Mouse (Mus musculus) heart, embryonic 15.5 days (tissue): ENCODE results near the gene Gadd45a. TPM values are rescaled to one million over a fixed set of nuclear protein-coding genes. Genes with fewer than 3 reads are reported as not detected.

ENCODE experiments used
- ATAC-seq: fragments of 200-750 bp; cut with Nextera tagmentation; replicated peaks from 2 replicates; pipeline ENCODE4 v1.8.0; 2017; ENCODE audit warnings: low read depth, moderate TSS enrichment; ENCODE audit not compliant: insufficient number of reproducible peaks, insufficient read depth, low FRiP score
- H3K27ac ChIP-seq: fragments of 300-500 bp; sonication (generic); 2 replicates; pipeline ENCODE4 v1.5.1; 2015; ENCODE audit warnings: mild to moderate bottlenecking, inconsistent platforms
- H3K27me3 ChIP-seq: fragments of 300-500 bp; sonication (generic); 2 replicates; pipeline ENCODE4 v1.6.1; 2015; ENCODE audit warnings: inconsistent platforms
- H3K36me3 ChIP-seq: fragments of 300-500 bp; sonication (generic); 2 replicates; pipeline ENCODE4 v1.6.1; 2015; ENCODE audit warnings: mild to moderate bottlenecking, inconsistent platforms
- H3K4me1 ChIP-seq: fragments of 300-500 bp; sonication (generic); replicated peaks from 2 replicates; pipeline ENCODE4 v1.6.1; 2015; ENCODE audit warnings: inconsistent platforms
- H3K4me2 ChIP-seq: fragments of 300-500 bp; sonication (generic); 2 replicates; pipeline ENCODE4 v1.6.1; 2015; ENCODE audit warnings: inconsistent platforms, mild to moderate bottlenecking, moderate library complexity
- H3K4me3 ChIP-seq: fragments of 300-500 bp; sonication (generic); 2 replicates; pipeline ENCODE4 v1.5.1; 2015; ENCODE audit warnings: mild to moderate bottlenecking, inconsistent platforms
- H3K9ac ChIP-seq: fragments of 300-500 bp; sonication (generic); 2 replicates; pipeline ENCODE4 v1.6.1; 2015; ENCODE audit warnings: mild to moderate bottlenecking, inconsistent platforms
- H3K9me3 ChIP-seq: fragments of 300-500 bp; sonication (generic); replicated peaks from 2 replicates; pipeline ENCODE4 v1.6.1; 2016; ENCODE audit warnings: inconsistent platforms
- WGBS: fragments of 180-500 bp; shearing (Covaris S2); methylation state at CpG from one replicate; pipeline ENCODE4 v1.1.7; 2015; ENCODE audit warnings: mixed read lengths; 5-methylcytosine and 5-hydroxymethylcytosine counted together
- polyA plus RNA-seq: library from polyadenylated mRNA; unstranded; fragments of >200 nt; fragmentation: Nextera tagmentation; extraction: Ambion mirVana; gene quantifications from 2 replicates; pipeline ENCODE4 v1.2.1, GENCODE M21; 2015

Gene Gadd45a
- polyA plus RNA-seq, 1 experiment from 2014 or later = 5.5 TPM

DNA sequence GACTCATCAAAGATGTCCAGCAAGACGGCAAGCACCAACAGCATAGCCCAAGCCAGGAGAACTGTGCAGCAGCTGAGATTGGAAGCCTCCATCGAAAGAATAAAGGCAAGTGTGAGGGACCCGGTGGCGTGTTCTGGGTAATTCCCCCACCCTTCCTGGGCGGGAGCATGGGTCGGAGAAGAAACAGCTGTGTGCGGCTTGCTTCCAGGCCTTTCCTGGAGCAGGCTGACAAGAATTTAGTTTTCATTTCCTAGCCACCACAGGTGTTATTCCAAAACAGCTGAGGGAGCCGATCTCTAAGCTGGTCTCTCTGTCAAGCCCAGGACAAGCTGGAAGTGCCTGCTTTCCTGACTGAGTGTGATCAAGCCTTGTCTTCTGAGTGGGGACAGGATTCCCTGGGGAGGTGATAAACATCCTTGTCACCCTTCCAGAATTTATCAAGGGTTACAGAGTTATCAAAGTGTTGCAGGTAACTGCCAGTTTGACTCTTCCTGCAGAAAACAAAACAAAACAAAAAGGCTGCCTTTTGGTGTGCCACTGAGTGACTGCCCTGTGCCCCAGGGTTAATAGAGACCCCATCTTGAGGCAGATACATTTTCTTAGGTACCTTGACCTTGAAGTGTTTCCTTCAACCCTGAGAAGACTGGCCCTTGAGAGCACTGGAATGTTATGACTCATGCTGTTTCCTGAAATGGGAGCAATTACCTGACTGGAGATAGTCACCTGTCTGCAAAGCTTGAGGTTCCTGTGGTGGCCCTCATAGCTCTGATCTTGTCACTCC, 21.3 kb downstream of the Gadd45a start:
- 49% methylated on average over 8 of the region's 8 CpGs for WGBS
- Histone ChIP-seq H3K4me1 (peaks cover 8% of the 10 kb centered on the region), H3K27ac (no peak overlapping the region), H3K9ac (no peak overlapping the region), H3K4me2 (no peak overlapping the region), H3K4me3 (no peak overlapping the region), H3K36me3 (peaks cover 5% of the 10 kb centered on the region), H3K9me3 (no peaks in the 10 kb centered on the region), H3K27me3 (no peaks in the 10 kb centered on the region)
- ATAC-seq = no peak

DNA sequence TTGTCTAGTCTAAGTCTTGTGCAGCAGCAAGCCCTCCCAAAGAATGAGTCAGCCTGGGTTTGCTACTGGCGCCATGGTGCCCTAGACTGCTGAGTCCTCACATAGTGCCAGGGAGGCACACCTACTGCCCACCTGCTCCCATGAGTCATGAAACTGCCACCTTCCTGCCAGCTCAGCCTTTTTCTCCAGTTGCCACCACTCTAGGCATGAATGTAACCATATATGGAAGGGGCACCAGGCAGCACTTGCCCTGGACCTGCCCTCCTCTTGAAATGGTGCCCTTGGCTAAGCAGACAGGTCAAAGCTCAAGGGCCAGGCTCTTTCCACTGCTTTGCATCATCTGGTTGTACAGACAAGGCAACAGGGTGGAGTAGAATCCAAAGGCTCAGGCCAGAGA, 22.6 kb downstream of the Gadd45a start:
- Histone ChIP-seq H3K9me3 (no peaks in the 10 kb centered on the region), H3K9ac (no peak overlapping the region), H3K27me3 (no peaks in the 10 kb centered on the region), H3K4me2 (no peak overlapping the region), H3K4me3 (no peak overlapping the region), H3K4me1 (peaks cover 8% of the 10 kb centered on the region), H3K36me3 (peaks cover 5% of the 10 kb centered on the region), H3K27ac (no peak overlapping the region)
- WGBS = 87% methylated on average over 1 of the region's 1 CpGs
- ATAC-seq = no peak

DNA sequence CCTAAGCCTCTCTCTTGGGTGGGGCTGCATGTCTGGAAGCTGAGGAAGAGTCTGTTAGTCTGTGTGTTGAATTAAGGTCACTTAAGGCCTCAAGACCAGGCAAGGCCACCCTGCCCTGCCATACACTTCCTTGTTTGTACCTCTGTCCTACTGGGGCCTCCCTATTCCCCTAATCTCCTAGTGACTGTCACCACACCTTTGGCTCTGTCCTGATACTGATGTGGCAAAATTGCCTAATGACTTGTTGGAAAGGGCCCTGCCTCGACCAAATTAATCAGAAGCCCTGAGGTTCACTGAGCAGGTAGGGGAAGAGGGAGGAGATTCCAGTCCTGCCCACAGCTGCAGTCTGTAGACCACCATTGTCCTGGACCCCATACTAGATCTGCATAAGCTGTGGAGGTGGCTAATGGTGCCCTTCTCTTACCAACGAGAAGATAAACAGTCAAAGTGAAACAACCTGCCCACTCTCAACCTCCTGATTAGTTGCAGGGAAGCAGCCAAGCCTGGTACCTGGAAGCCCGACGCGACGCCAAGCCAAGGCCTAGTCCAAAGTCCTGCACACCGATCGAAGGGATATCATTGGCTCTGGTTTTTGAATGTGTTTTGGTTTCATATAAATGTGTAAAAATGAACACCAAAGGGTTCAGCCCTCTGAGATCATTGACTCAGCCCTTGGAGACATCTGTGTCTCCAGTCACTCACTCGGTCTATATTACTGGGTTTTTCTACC, 23.1 kb downstream of the Gadd45a start:
- H3K4me1 ChIP-seq = peaks cover 8% of the 10 kb centered on the region
- H3K27me3 ChIP-seq = no peaks in the 10 kb centered on the region
- H3K4me3 ChIP-seq = no peak overlapping the region
- H3K27ac ChIP-seq = no peak overlapping the region
- no peak for ATAC-seq
- H3K4me2 ChIP-seq = no peak overlapping the region
- no peaks in the 10 kb centered on the region for H3K9me3 ChIP-seq
- no peak overlapping the region for H3K9ac ChIP-seq
- peaks cover 5% of the 10 kb centered on the region for H3K36me3 ChIP-seq
- WGBS = 82% methylated on average over 9 of the region's 9 CpGs

DNA sequence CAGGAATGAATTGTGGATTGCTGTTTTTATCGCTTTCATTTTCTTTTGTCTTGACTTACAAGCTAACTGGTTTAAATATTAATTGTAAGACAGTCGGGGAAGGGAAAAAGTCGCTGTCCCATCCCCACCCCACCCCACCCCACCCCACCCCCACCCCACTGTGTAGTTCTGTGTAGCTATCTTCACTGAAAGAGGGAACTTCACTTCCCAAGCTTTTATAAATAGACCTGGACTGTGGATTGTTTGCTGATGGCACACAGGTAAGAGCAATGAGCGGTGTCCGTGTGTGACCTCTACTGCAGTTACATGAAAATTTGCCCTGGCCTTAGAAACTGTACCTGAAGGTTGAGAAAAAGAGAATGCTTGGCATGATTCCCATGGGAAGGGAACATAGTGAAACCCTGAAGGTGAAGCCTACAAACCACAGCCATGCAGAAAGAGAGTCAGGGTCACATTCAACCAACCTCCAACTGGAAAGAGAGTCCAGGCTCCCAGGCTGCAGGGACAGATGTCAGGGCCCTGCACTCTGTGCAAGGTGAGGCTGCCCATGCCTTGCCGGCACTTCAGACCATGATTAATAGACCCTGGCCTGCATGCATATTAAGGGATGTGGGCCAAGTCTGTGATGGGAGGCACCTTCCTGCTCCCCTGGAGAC, 23.8 kb downstream of the Gadd45a start:
- 86% methylated on average over 6 of the region's 6 CpGs for WGBS

DNA sequence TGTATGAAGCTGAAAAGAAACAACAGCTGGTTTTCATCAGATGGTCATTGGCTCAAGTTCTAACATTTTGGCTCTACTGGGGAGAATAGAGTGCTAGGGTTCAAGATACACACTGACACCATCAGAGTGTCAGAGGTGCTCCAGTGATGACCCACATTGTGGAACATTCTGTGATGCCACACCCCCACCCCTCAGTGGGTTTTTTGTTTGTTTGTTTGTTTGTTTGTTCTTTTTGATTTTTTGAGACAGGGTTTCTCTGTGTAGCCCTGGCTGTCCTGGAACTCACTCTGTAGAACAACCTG, 26.1 kb downstream of the Gadd45a start:
- no peak for ATAC-seq

More for the DNA sequence above, 23.8 kb downstream of the Gadd45a start:
- Histone ChIP-seq H3K4me1 (peaks cover 8% of the 10 kb centered on the region), H3K36me3 (peaks cover 5% of the 10 kb centered on the region), H3K4me2 (no peak overlapping the region), H3K27ac (no peak overlapping the region), H3K4me3 (no peak overlapping the region), H3K9ac (no peak overlapping the region), H3K27me3 (no peaks in the 10 kb centered on the region), H3K9me3 (no peaks in the 10 kb centered on the region)
- ATAC-seq = no peak

DNA sequence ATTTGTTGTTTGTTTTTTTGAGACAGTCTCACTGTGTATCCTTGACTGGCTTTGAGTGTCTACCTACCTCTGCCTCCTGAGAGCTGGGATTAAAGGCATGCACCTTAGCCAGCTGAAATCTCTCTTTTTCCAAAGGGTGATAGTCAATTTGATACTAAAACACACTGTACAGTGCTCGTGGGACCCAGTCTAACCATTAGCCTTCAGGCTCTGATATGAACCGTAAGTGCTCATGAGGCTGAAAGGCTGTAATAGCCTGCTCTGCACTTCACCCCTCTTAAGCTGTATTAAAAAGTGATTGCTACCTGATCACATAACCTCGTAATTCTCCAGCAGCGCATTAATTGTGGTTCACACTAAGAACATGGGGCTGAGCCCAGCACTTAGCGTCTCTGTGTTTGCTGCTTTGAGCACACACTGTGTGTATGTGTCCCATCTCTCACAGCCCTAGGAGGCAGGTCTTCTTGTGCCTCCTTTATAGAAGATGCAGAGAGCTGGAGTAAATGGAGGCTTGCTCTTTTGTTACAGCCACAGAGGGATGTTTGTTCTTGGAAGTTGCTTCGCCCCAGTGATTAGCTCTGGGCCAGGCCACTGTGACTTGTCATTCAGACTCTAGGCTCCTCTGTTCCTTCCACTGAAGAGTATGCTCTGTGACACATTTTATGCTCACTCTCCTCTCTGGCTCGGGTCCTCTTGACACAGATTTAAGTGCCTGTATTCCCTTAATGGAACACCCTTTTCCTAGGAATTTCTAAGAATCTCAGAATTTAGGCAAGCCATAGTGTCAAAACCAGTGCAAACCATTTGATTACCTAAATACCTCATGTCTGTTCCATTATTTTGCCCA, 26.7 kb downstream of the Gadd45a start:
- Histone ChIP-seq H3K4me1 (peaks cover under 1% of the 10 kb centered on the region; the same call in 1 of the 2 replicates), H3K4me2 (no peak overlapping the region), H3K9me3 (no peaks in the 10 kb centered on the region), H3K36me3 (no peaks in the 10 kb centered on the region), H3K9ac (no peak overlapping the region), H3K27ac (no peak overlapping the region), H3K4me3 (no peak overlapping the region), H3K27me3 (no peaks in the 10 kb centered on the region)
- no peak for ATAC-seq
- WGBS = 68% methylated on average over 7 of the region's 7 CpGs

More for the DNA sequence above, 26.1 kb downstream of the Gadd45a start:
- H3K4me3 ChIP-seq = no peak overlapping the region
- H3K4me1 ChIP-seq = peaks cover 5% of the 10 kb centered on the region
- H3K27ac ChIP-seq = no peak overlapping the region
- H3K4me2 ChIP-seq = no peak overlapping the region
- H3K9ac ChIP-seq = no peak overlapping the region
- no peaks in the 10 kb centered on the region for H3K27me3 ChIP-seq
- H3K9me3 ChIP-seq = no peaks in the 10 kb centered on the region
- H3K36me3 ChIP-seq = no peaks in the 10 kb centered on the region

DNA sequence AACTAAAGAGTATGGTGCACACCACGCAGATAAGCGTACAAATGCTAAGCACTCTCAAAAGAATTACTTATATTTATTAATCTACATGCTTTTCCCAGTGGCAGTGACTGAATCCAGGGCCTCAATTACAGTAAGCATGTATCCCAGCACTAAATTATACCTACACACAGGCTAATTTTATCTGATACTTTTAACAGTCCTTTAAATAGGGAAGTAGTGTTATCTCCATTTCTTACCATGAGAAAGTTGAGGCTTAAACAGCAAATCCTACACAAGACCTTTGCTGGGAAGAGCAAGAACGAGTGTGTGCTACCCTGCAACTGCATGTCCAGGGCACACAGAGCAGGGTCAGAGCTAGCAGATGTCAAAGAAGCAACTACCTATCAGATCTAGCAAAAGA, 27.4 kb downstream of the Gadd45a start:
- Histone ChIP-seq H3K4me1 (no peaks in the 10 kb centered on the region), H3K4me2 (no peak overlapping the region), H3K9ac (no peak overlapping the region), H3K4me3 (no peak overlapping the region), H3K27ac (no peak overlapping the region), H3K27me3 (no peaks in the 10 kb centered on the region), H3K36me3 (no peaks in the 10 kb centered on the region), H3K9me3 (no peaks in the 10 kb centered on the region)
- ATAC-seq = no peak
- WGBS = 81% methylated on average over 3 of the region's 3 CpGs

DNA sequence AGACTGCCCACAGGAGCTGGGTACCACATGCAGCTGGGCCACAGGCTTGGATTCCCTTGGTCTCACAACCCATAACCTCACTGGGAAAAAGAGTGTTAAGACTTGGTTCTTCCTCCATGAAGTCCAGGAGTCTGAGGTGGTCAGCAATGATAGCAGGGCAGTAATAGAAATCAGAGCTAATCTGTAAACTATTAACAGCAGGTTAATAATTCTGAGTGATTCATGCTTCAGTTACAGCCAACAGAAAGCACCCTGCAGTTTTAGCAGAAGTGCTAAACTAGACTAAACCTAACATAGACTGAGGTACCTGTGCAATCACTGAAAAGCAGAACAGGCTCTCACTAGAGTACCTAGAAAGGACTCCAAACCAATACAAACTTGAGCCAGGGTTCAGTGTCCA, 37.5 kb downstream of the Gadd45a start:
- no peak overlapping the region for H3K4me2 ChIP-seq
- no peaks in the 10 kb centered on the region for H3K4me1 ChIP-seq
- H3K9ac ChIP-seq = no peak overlapping the region
- H3K4me3 ChIP-seq = no peak overlapping the region
- no peaks in the 10 kb centered on the region for H3K9me3 ChIP-seq
- H3K27ac ChIP-seq = no peak overlapping the region
- no peak for ATAC-seq
- H3K36me3 ChIP-seq = no peaks in the 10 kb centered on the region
- no peaks in the 10 kb centered on the region for H3K27me3 ChIP-seq

DNA sequence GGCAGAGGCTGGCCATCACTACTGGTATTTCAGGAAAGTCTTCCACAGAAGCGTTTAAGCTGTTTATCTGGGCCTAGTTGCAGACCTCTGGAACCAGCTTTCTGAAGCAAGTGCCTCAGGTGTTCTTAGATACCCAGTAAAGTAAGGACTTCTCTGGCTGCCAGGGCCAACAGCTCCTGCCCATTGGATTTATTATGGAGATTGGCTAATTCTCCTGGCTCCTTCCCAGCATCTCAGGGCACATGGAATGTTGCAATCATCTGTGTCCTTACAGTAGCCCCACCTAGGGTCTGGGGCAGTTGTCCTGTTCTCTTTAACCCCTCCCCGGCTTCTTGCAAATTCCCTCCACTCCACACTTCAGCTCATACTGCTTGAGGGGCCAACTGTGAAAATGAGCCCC, 38.6 kb downstream of the Gadd45a start:
- no peaks in the 10 kb centered on the region for H3K9me3 ChIP-seq
- no peaks in the 10 kb centered on the region for H3K27me3 ChIP-seq
- H3K9ac ChIP-seq = no peak overlapping the region
- no peak overlapping the region for H3K4me3 ChIP-seq
- no peak for ATAC-seq
- 84% methylated on average over 2 of the region's 2 CpGs for WGBS
- H3K4me1 ChIP-seq = no peaks in the 10 kb centered on the region
- H3K36me3 ChIP-seq = no peaks in the 10 kb centered on the region
- H3K27ac ChIP-seq = no peak overlapping the region
- H3K4me2 ChIP-seq = no peak overlapping the region

DNA sequence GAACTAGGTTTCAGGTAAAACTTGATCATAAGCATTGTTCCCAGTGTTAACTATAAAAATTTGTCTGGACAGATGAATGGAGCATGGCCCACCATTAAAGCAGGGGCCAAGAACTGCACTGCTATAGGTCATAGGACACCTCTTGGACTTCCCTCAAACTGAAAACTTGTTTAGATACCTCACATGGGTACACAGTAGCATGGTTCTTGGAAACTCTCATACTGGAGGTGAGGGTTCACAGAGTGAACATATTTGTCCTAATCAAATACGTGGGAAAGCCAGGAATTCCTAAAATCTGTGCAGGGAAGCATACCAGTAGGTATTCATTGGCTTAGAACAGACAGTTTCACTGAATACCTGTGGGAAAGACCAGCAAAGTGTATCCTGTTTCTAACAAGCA, 41.0 kb downstream of the Gadd45a start:
- H3K36me3 ChIP-seq = no peaks in the 10 kb centered on the region
- no peak overlapping the region for H3K4me2 ChIP-seq
- no peak overlapping the region for H3K9ac ChIP-seq
- no peak overlapping the region for H3K27ac ChIP-seq
- H3K9me3 ChIP-seq = no peaks in the 10 kb centered on the region
- peaks cover 13% of the 10 kb centered on the region for H3K4me1 ChIP-seq
- no peak overlapping the region for H3K4me3 ChIP-seq
- no peaks in the 10 kb centered on the region for H3K27me3 ChIP-seq
- no peak for ATAC-seq
- 80% methylated on average over 1 of the region's 1 CpGs for WGBS

DNA sequence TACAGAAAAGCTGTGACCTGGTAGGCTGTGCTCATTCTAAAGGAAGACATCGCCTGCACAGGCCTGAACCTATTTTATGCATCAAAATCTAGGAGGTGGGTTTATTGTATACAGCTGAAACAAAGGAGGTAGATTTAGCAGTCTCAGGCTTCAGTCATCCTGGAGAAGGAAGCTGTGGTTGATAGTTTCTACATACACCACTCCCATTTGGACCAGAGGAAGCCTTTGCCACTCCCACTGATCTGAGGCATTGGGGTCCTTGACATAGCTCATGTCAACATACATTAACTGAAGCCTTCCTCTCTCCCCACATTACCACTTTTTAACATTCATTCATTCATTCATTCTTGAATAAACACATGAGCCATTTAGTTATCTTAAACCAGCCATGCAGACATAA, 41.4 kb downstream of the Gadd45a start:
- H3K4me3 ChIP-seq = no peak overlapping the region
- H3K36me3 ChIP-seq = no peaks in the 10 kb centered on the region
- 89% methylated on average over 1 of the region's 1 CpGs for WGBS
- no peak overlapping the region for H3K4me2 ChIP-seq
- ATAC-seq = no peak
- H3K9ac ChIP-seq = no peak overlapping the region
- H3K27me3 ChIP-seq = no peaks in the 10 kb centered on the region
- H3K4me1 ChIP-seq = peaks cover 13% of the 10 kb centered on the region
- no peak overlapping the region for H3K27ac ChIP-seq
- no peaks in the 10 kb centered on the region for H3K9me3 ChIP-seq
